Mouse (Mus musculus) retina, embryonic 14.5 days (tissue): ENCODE measurements around the gene Cycs.
"Not testable (repeated sequence)": the region's sequence is repeated elsewhere in the genome, so short reads cannot be mapped to it uniquely, and the experiment has no call there.

ENCODE experiments used
- DNase-seq: peaks from one replicate; pipeline ENCODE4 v3.0.0-alpha.2; 2015; ENCODE audit warnings: low spot score

The Cycs gene

DNA sequence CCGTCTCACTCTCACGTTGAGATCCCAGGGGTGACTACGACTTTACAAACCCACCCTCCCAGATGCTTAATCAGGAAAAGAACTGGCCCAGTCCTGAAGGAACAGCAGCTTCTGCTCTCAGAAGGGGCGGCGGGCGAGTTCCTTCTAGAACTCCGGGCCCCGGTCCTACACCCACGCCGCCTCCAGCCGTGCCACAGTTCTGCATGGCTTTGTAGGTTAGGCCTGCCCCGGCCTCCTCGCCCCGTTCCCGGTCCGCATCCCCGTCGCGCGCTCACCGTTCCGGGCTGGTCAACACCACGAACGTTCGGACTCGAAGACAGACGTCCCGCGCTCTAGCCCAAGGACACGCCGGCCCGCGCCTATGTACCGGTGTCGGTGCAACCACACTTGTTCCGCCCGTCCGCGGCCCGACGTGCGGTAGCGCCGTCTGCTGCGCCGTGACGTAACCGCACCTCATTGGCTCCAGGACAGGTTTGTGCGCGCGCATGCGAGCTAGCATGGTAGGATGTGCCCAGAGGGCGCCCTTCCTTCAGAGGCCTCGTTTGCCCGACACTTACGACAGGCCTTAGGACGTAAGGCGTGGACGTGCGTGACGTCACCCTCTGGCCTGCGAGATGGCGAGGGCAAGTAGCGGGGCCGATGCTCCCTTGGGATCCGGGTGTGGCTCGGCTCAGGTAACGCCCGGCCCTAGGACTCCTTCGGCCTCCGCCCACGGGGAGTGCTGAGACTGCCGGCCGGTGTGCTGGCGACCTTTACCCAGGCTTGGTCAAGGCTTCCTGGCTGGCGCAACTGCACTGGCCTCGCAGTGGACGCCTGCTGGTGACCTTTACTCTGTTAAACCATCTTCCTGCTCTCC lies at the start of gene Cycs:
TSS of gene Cycs (minus strand) at position 398 of the 856 bp plus-strand sequence.
- DNase-seq, result peak; percentile 100

DNA sequence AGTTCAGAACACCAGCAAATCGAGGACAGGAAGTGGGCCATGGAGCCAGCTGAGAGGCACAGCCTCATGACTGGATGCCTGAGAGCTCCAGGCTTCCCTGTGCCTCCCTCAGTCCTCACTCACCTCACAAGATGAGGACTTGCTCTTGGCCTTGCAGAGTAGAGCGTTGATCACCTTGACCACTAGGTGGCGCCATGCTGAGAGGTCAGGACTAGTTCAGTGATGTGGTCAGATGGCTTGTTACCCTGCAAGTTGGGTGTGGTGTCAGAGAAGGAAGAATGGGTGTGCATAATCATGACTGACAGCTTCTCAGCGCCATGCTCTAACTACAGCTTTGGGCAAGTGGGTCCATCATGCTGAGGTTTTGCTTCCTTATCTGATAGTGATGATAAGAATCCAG lies 35.3 kb upstream of the Cycs start:
- peak; percentile 70 for DNase-seq

DNA sequence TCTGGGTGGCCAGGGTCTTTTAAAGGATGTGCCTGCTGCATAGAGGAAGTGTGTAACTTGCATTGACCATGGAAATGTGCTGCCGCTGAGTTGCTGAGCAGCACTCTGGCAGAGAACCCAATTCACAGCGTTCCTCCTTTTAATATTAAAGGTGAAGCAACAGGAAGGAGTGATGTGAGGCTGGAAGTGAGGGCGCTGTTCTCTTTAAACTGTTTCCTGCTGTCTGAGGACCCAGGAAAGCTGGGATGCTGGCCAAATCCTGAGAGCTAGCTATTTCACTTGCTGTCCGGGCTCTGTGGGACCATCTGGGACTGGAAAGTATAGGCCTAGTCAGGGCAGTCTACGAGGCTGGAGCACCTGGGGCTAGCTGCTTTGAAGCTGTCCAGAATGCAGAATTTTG lies 32.2 kb upstream of the Cycs start:
- DNase-seq, result no peak

DNA sequence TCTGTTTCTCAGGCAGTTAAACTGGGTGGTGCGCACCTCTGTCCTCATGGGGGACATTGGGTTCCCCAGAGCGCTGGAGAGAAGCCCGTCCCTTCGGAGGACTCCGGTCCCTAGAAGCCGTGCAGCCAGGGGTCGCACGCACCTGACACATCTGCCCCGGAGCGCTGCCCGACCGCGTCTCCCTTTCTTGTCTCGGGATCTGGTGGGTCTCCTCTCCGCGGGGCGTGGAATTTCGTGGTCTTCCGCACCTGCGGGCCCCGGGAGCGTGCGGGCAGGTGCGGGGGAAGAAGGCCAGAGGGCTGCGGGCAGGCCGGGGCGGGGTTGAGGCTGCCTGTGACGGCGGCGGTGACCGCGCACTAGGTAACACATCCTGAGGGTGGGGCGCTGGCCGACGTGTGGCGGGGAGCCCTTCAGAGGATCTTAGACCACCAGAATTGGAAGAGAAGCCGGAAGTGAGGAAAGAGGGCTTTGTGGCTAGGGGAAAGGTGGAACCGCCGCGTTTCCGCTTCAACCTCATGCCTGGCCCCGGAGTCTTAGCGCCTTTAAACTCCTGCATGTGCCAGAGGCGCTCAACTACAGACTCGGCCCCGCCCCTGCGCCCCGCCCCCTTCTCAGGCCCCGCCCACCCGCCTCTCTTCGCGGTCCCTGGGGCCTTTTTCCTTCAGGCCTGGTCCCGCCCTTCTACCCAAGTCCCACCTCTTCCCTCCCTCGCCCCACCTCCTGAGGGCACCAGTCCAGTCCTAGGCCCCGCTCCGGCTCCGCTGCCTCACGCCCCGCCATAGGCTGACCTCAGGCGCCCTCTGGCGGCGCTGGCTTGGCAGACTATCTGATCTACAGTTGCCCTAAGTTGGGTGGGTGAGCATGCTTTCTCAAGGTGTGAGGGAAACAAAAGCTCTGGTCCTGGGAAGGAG lies 30.2 kb upstream of the Cycs start, which contains the start of gene 4921507P07Rik:
TSS of gene 4921507P07Rik (minus strand) at position 332 of the 911 bp plus-strand sequence.
- DNase-seq, result peak; percentile 97

DNA sequence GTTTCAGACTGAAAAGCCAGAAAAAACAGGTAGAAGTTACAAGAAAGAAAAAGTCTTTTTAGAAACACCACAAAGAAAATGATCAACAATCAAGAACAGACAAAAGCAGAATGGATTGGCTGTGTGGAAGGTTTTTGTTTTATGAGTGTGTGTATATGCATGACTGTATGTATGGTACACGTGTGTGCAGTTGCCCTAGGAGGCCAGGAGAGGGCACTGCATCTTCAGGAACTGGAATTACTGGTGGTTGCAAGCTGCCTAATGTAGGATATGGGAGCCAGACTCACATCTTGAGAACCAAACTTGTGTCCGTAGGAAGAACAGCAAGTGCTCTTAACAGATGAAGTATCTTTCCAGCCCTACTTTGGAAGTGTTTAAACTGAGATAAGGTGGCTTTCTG lies 28.0 kb upstream of the Cycs start:
- DNase-seq, result no peak

DNA sequence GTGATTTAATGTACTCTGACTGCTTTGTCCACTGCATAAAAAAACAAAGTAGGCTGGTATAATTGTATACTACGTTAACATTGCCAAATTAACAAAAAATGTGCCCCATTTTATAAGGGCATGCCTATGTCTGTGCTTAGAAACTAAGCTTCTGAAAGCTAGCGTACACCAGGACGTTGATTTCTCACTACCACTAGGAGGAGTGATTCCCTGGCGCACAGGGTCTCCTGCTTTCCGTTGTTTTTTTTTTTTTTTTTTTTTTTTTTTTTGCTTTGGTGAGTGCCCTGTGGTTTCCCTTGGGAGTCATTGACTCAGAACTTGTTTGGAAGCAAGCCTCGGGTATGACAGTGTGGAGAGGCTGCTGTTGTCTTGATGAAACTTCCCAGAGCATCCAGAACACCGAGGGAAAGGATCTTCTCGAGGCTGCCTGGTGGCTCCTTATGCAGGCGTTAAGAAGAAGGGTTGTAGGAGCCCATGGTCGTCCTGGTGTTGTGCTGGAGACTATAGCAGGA lies 27.1 kb upstream of the Cycs start:
- no peak for DNase-seq

DNA sequence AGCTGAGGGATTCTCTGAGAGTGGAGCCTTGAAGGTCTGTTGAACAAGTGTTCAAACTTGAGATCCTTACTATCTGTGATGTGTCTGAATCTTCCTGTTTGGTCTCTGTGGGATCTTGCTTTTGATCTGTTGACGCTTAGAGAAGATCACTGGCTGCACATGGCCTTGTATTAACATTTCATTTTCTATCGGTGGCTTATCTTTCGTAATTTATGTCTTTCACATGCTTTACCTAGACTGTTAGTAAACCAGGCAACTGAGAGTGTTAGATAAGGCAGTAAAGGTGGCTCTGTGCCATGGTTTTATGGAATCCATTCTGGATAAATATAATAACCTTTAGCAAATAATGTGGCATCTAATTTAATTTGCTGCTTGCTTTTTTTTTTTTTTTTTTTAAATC lies 23.9 kb upstream of the Cycs start:
- no peak for DNase-seq

DNA sequence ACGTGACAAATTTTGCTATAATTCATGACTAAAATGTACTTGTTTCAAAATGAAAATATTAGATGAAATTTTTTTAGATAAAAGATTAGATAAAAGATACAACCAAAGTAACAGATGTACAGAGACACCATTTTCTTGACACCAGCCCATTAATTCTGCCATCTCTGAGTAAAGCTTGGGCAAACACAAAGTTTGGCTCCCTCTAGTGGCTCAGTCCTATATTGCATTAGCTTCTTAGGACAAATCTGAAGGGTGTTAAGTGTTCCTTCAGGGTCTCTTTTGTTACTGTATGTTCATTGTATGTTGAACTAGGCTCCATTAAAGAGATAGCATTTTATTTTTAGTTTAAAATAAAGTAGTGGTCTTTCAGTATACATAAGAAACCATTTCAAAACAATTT lies 21.9 kb upstream of the Cycs start:
- DNase-seq, result peak; percentile 94

DNA sequence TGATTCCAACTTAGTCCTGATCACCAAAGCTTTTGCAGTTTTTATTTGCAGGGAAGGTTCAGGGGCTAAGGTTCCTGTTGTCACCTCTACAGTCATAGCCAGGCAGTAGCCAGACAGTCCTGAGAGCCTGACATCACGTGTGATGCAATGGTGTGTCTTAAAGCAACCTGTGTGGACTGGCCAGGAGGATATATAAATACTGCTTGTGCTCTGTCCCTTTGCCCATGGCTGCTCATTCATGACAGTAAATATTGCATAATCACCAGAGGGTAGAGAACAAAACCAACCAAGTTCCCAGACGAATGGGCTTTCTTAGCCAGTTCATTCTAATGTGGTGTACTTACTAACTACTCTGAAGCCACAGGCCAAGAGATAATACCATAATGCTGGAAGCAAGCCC lies 21.1 kb upstream of the Cycs start:
- no peak for DNase-seq

DNA sequence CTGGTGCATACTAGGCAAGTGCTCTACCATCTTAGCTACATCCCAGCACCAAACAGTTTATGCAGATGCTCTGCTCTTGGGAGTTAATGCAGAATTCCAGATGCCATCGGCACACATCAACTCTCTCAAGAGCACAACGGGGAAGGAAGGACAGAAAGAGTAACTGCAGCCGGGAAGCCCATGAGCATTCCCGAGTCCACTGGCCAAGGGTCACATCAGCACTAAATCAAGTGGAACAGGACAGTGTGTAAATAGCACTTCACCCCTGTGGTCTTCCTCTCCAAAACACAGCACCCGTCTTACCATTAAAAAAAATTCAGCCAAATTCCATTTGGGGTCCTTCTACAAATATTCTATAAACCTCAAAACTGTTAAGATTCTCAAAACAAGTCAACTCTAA lies 20.0 kb upstream of the Cycs start:
- no peak for DNase-seq

DNA sequence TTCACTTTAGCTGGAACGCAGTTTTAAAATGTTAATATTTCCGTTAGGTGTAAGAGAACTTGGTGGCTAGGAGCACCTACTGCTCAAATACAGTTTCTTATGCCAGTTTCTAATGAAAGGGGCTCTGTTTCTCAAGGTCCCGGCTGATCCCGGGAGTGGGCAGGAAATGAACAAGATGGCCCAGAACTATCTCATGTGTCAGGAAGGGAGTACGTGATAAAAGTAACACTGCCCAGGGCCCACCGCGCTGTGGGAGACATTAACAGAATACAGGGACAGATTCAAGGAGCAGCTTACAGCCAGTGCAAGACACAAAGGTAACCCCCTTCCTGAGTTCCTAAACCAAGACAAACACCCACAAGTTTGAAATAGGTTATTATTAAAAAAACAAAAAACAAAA lies 19.4 kb upstream of the Cycs start:
- DNase-seq, result no peak

DNA sequence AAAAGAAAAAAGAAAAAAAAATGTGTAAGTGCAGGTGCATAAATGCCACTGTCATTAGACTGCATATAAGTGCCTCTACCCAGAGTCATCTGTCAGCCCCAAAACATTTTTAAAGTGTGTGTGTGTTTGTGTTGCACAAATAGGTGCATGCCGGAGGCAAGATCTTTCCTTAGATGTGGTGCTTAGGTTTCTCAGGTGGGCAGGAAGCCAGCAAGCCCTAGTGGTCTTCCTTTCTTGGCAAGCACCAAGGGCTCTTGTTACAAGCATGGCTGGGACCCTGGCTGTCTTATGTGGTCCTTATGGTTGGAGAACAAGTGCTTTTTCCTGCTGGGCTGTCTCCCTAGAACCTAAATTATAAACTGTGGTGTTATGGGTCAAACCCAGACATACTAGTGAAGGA lies 5.3 kb upstream of the Cycs start:
- no peak for DNase-seq

DNA sequence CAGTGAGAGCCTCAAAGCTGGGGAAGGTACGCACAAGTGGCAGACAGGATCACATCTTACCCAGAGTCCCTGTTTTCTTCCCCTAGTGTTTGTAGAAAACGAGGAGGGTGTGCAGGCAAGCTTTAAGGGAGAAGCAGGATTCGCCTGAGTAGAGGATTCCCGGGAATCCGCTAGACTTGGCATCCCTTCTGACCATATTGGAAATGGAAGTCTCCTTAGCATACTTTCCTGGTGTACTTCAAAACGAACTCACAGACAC lies 588 bp upstream of the Cycs start:
- DNase-seq, result no peak

DNA sequence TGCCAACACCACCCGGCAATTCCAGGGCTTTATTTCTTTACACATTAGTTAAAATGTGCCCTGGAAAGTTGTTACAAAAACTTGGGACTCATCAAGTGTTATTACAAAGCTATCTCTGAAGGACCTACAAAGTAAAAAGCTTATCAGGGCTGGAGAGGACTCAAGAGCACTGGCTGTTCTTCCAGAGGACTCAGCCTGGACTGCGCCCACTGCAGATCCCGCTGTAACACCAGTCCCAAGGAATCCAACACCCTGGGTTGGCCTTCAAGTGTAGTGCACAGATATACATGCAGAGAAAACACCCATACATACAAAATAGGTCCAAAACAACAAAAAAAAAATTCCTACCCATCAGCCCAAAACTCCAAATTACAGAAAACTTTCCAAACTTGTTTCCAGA lies 2.7 kb downstream of the Cycs start:
- DNase-seq, result no peak

DNA sequence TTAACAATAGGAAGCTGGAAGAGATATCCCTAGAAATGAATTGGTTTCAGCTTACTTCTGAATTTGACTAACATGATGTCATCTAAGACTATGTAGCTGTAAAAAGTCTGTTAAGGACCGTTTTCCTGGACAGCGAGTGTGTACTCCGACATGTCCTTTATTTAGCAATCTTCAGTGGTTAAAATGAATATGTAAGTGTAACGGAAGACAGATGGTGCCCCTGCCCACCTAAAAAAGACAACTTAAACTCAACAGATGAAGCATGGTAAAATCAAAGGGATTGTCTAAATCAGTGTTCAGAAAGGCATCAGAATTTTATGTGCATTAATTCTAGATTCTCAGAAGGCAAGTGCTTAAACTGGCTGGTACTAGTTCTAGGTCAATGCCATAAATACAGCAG lies 3.9 kb downstream of the Cycs start:
- DNase-seq, result no peak

DNA sequence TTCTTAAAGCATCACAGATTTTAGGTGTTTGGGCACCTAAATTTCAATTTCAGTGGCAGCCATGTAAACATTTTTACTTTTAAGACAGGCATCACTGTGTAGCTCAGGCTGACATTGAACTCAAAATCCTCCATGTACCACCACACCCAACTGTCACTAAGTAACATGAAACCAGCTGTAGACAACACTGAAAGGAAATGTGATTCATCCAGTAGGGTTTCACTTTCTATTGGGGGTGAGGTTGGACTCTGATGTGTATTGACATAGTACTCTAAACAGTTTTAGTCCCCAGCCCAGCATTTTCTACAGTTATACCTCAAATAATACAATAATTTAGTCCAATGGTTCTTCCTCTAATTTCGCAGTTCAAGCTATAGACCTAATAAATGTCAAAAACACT lies 5.6 kb downstream of the Cycs start:
- no peak for DNase-seq

DNA sequence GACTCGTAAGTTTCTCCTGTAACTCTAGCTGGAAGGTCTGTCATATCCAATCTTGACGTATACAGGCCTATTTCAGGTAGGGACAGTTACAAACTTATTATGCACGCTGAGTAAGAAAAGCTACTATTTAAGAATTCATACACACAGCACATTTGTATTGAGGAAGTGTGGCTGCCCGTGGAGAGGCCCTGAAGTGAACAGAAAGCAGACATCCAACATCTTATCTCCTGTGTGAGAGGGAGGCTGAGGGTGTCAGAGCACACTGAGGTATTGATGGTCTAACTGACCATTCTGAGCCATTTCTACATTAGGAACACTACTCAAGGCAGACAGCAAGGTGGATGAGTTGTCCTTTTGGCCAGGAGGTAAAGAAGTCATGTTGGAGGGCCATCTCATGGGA lies 7.5 kb downstream of the Cycs start:
- DNase-seq, result no peak

DNA sequence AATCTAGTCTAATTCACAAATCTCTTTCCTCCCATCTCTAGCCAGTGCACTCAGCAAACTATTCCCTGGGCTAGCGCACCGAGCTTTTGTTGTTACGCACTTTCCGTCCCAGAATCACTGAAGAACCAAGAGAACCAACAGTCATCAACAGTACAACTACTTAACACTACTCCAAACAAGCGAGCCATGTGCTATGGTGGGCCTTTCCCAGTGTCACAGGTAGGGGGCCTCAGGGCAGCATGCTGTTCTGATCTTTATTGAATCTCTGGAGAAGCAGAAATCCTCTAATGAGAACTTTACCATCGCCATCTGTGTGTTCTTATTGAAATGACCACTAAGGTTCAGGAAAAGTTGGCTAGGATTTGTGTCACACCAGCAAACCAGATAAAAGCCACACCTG lies 8.8 kb downstream of the Cycs start:
- no peak for DNase-seq

DNA sequence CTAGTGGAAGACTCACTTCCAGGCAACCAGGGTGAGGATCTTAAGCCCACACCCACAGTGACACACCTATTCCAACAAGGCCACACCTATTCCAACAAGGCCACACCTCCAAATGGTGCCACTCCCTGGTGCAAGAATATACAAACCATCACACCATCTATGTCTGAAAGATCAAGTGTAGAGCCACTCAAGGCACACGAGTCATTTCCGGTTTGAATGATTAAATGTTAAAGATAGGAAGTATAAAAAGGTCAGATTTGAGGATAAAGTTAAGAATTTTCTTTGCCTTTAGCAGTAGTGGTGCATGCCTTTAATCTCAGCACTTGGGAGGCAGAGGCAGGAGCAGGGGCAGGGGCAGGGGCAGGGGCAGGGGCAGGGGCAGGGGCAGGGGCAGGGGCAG lies 12.1 kb downstream of the Cycs start:
- not testable (repeated sequence) for DNase-seq

DNA sequence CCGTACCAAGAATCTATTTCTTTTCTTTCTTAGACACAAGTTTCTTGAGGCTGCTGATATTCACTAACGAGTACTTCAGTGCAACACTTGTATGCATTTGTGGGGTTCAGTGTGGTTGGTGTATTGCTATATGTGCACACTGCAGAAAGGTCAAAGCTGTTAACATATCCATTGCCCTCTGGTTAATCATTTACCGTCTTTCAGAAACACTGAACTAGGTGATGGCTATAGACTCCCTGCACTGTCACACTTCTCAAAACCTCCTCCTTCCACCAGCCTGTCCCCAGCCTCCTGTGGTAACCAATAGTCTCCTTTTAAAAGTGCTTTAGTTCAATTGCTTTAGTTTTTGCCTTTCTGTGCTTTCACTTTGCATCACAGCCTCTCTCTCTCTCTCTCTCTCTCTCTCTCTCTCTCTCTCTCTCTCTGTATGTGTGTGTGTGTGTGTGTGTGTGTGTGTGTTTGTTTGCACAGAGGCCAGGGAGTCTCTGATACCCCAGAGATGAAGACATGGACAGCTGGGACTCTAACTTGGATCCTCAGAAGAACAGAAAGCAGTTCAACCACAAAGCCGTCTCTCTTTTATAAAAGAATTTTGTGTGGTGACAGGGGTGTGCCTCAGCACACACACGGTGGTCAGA lies 13.3 kb downstream of the Cycs start:
- no peak for DNase-seq

DNA sequence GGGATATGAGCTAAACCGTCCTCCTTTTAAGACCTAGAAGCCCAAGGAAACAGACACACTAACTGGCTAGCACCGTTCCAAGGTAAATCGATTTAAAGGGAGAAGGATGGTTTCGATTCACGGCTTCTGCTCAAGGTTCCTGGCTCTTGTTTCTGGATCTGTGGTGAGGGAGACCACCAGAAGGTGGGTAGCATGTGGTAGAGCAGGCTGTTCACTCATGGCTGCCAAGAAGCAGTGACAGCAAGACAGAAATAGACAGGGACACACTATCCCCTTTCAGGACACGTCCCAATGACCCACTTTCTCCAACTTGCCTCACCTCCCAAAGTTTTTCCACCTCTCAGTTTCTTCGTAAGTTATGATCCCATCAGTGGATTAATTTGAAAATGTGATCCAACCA lies 16.5 kb downstream of the Cycs start:
- DNase-seq, result no peak

DNA sequence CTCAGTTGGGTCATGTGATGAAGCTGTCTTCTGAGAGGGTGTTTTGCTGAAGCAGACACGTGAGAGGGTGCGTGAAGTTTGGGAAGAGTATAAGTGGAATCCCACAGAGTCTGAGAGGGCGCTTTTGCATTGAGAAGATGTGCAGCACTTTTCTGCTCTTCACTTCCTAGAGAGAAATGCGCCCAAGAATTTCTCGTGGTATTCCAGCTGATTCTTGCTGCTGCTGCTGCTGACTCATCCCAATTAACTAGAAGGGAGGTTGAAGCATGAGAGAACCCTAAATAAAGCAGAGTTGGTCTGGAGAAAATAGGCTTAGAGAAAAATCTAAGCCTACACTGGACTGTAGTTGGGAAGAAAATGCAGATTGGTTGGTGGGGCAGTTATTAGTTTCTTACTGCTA lies 17.3 kb downstream of the Cycs start:
- DNase-seq, result no peak
